Comparison of ENCODE assay signal across 10 mouse cellular contexts in the genomic region with DNA sequence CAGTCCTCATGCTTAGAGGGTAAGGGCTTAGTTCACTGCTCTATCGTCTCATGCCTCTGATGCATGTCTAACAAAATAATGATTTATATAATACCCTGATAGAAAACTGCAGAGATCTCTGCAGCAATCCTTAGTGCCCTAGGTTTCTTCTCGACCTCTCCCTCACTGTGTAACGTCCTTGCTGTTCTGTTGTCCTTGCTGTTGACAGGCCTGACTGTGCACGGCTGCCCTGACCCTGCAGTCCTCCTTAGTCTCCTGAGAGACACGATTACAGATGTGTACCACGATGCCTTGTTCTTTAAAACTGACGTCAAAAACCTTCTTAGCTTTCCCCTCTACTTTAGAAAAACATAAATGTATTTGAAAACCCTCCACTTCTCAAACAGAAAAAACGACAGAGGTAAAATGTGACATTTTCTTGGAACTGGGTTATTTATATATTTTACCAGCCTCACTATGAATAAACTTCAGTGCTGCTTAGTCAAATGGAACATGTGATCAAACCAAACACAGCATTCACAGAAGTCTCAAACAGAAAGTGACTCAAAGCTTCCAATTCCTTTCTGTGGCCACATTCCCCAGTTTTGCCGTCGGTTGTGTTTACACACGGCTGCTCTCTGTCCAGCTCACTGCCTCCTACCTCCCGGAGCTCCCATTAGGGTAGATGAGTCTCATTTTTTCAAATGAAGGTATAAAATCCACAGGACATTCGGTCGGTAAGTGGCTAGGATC. TPM values are rescaled to one million over a fixed set of nuclear protein-coding genes. Genes with fewer than 3 reads are reported as not detected.
A peak's percentile ranks its signal among the peaks of the same experiment; 100 is the strongest.
DNase-seq lines count a peak whose midpoint lies in the region; ATAC-seq and TF ChIP-seq lines count a peak whose summit lies in the region.
"Had no signal": no experiment of that assay in that cellular context is flagged by ENCODE, and none has a peak within 500 bp of the region (broad histone marks: within the 10 kb centered on the region; RNA-seq: fewer than 3 reads in every experiment).

No protein-coding gene starts in this region.

- H3K36me3 ChIP-seq in heart, embryonic 13.5 days: peaks cover 42% of the 10 kb centered on the region
- H3K36me3 ChIP-seq in midbrain, embryonic 10.5 days: peaks cover 47% of the 10 kb centered on the region
- H3K36me3 ChIP-seq in midbrain, embryonic 14.5 days (ENCODE audit: control insufficient read depth, insufficient read depth, low read length): peaks cover 21% of the 10 kb centered on the region
- H3K36me3 ChIP-seq in limb, embryonic 14.5 days (ENCODE audit: control insufficient read depth, insufficient read depth, low read length): peaks cover 11% of the 10 kb centered on the region

- H3K4me1 ChIP-seq in heart, embryonic 13.5 days: peaks cover 35% of the 10 kb centered on the region
- H3K4me1 ChIP-seq in midbrain, embryonic 10.5 days: peaks cover 25% of the 10 kb centered on the region
- no peaks in the 10 kb centered on the region for H3K4me1 ChIP-seq in midbrain, embryonic 14.5 days (ENCODE audit: control insufficient read depth, insufficient read depth, low read length)
- no peaks in the 10 kb centered on the region for H3K4me1 ChIP-seq in limb, embryonic 14.5 days (ENCODE audit: control insufficient read depth, insufficient read depth, low read length)
- H3K4me1 ChIP-seq: forebrain, embryonic 15.5 days had no signal

- no peak overlapping the region for H3K4me3 ChIP-seq in heart, embryonic 13.5 days
- no peak overlapping the region for H3K4me3 ChIP-seq in midbrain, embryonic 10.5 days
- H3K4me3 ChIP-seq in midbrain, embryonic 14.5 days (replicated peaks; ENCODE audit: low read depth, low read length): no peak overlapping the region
- no peak overlapping the region for H3K4me3 ChIP-seq in limb, embryonic 14.5 days (replicated peaks; ENCODE audit: low read length)
- H3K4me3 ChIP-seq: forebrain, embryonic 15.5 days had no signal

- H3K27me3 ChIP-seq in heart, embryonic 13.5 days (replicated peaks): no peaks in the 10 kb centered on the region
- H3K27me3 ChIP-seq in midbrain, embryonic 10.5 days (ENCODE audit: low read depth, poor library complexity, severe bottlenecking): no peaks in the 10 kb centered on the region
- H3K27me3 ChIP-seq in midbrain, embryonic 14.5 days (ENCODE audit: control insufficient read depth, insufficient read depth, low read length): no peaks in the 10 kb centered on the region
- no peaks in the 10 kb centered on the region for H3K27me3 ChIP-seq in limb, embryonic 14.5 days (ENCODE audit: control insufficient read depth, insufficient read depth, low read length)
- H3K27me3 ChIP-seq: forebrain, embryonic 15.5 days had no signal

- DNase-seq in heart, postnatal 14 days: no peak
- no peak for DNase-seq in midbrain, embryonic 10.5 days (ENCODE audit: low spot score)
- no peak for DNase-seq in midbrain, embryonic 14.5 days
- no peak for DNase-seq in limb, embryonic 14.5 days (ENCODE audit: low spot score)
- DNase-seq in yolk sac, embryonic 10.5 days (ENCODE audit: low spot score): peak; percentile 60
- DNase-seq in gastrocnemius, postnatal 10 days: no peak
- DNase-seq: cerebellum, adult 11-12 months had no signal

- 48% methylated on average over 14 of the region's 14 CpGs for WGBS in heart, embryonic 13.5 days
- WGBS in midbrain, embryonic 10.5 days: 77% methylated on average over 14 of the region's 14 CpGs
- WGBS in midbrain, embryonic 14.5 days: 75% methylated on average over 14 of the region's 14 CpGs
- 72% methylated on average over 14 of the region's 14 CpGs for WGBS in limb, embryonic 14.5 days

- H3K9ac ChIP-seq in heart, embryonic 13.5 days: no peak overlapping the region; the same call in 1 of the 2 replicates
- no peak overlapping the region for H3K9ac ChIP-seq in midbrain, embryonic 14.5 days (replicated peaks; ENCODE audit: low read length)
- H3K9ac ChIP-seq in limb, embryonic 14.5 days (ENCODE audit: low read depth, low read length, severe bottlenecking): no peak overlapping the region
- H3K9ac ChIP-seq: forebrain, embryonic 15.5 days had no signal

- H3K4me2 ChIP-seq in heart, embryonic 13.5 days: peak overlapping the region; percentile 23; the same call in 1 of the 2 replicates
- H3K4me2 ChIP-seq in midbrain, embryonic 14.5 days (ENCODE audit: low read length): no peak overlapping the region
- no peak overlapping the region for H3K4me2 ChIP-seq in limb, embryonic 14.5 days (replicated peaks; ENCODE audit: low read depth, low read length, severe bottlenecking)
- H3K4me2 ChIP-seq: forebrain, embryonic 15.5 days had no signal

- no peak for ATAC-seq in heart, embryonic 13.5 days (ENCODE audit: extremely low read depth, insufficient number of reproducible peaks, low FRiP score, low TSS enrichment)
- ATAC-seq in midbrain, embryonic 14.5 days (ENCODE audit: low FRiP score, low TSS enrichment): no peak
- no peak for ATAC-seq in limb, embryonic 14.5 days (ENCODE audit: low FRiP score, low read depth)
- ATAC-seq in erythroid progenitor cell, adult 5-6 weeks (replicated peaks; ENCODE audit: low FRiP score, poor library complexity, severe bottlenecking): no peak
- ATAC-seq: forebrain, embryonic 15.5 days had no signal

- peak overlapping the region; percentile 46 for H3K27ac ChIP-seq in heart, embryonic 13.5 days (replicated peaks)
- H3K27ac ChIP-seq in midbrain, embryonic 10.5 days (replicated peaks): 0 out of 2 replicates have a peak overlapping the region, but pooled peaks have one; percentile 2
- no peak overlapping the region for H3K27ac ChIP-seq in midbrain, embryonic 14.5 days (replicated peaks; ENCODE audit: low read depth, low read length)
- peak overlapping the region; percentile 34; the same call in 1 of the 2 replicates for H3K27ac ChIP-seq in limb, embryonic 14.5 days (replicated peaks; ENCODE audit: low read depth, low read length)
- H3K27ac ChIP-seq: forebrain, embryonic 15.5 days had no signal

- no peaks in the 10 kb centered on the region for H3K9me3 ChIP-seq in heart, embryonic 13.5 days
- H3K9me3 ChIP-seq in midbrain, embryonic 10.5 days (replicated peaks): no peaks in the 10 kb centered on the region
- H3K9me3 ChIP-seq in midbrain, embryonic 14.5 days (ENCODE audit: control insufficient read depth, low read length): no peaks in the 10 kb centered on the region
- no peaks in the 10 kb centered on the region for H3K9me3 ChIP-seq in limb, embryonic 14.5 days (ENCODE audit: control insufficient read depth, low read length)
- H3K9me3 ChIP-seq: forebrain, embryonic 15.5 days had no signal

- intact Hi-C loops in heart, postnatal 14 days (cut with DNase I): no loop called here

- no peak for TF ChIP-seq POLR2A in limb, embryonic 14.5 days (IDR thresholded peaks at IDR 0.05; ENCODE audit: borderline replicate concordance, extremely low read depth, insufficient read depth, insufficient read length)

RNA-seq across cellular contexts. Expression of a gene that starts 11.4 kb away (rescaled TPM):
- 87.4 and 94.7 TPM in 2 replicates for polyA plus RNA-seq in heart, embryonic 13.5 days (2015; fragmentation: Nextera tagmentation; extraction: Ambion mirVana)
- total RNA-seq in heart, postnatal 14 days (2021): 10 to 100 TPM; 68.2 to 69.8 TPM
- polyA plus RNA-seq in midbrain, embryonic 10.5 days (2016; fragmentation: Nextera tagmentation; extraction: Ambion mirVana): 83.0 and 92.7 TPM in 2 replicates
- polyA plus RNA-seq in midbrain, embryonic 14.5 days (2014; fragmentation: Nextera tagmentation; extraction: Ambion mirVana): 53.1 and 71.4 TPM in 2 replicates
- 91.8 and 103 TPM in 2 replicates for polyA plus RNA-seq in limb, embryonic 14.5 days (2012; rRNA removed)
- polyA plus RNA-seq in limb, embryonic 14.5 days (2014; fragmentation: Nextera tagmentation; extraction: Ambion mirVana): 158 and 175 TPM in 2 replicates
- total RNA-seq in gastrocnemius, postnatal 10 days (2021): 10 to 100 TPM; 29.0 to 32.7 TPM
- 10.9 and 16.9 TPM in 2 replicates for total RNA-seq in erythroid progenitor cell, adult 5-6 weeks (2015; ENCODE audit: low replicate concordance)
- total RNA-seq in erythroid progenitor cell, adult 5-6 weeks (2017; ENCODE audit: low replicate concordance): 10.5 and 13.8 TPM in 2 replicates

RNA-seq across cellular contexts. Expression of a gene that starts 54.0 kb away (rescaled TPM):
- 43.9 and 46.6 TPM in 2 replicates for polyA plus RNA-seq in heart, embryonic 13.5 days (2015; fragmentation: Nextera tagmentation; extraction: Ambion mirVana)
- 10 to 100 TPM; 38.1 to 38.9 TPM for total RNA-seq in heart, postnatal 14 days (2021)
- 49.3 and 51.6 TPM in 2 replicates for polyA plus RNA-seq in midbrain, embryonic 10.5 days (2016; fragmentation: Nextera tagmentation; extraction: Ambion mirVana)
- 38.5 and 54.0 TPM in 2 replicates for polyA plus RNA-seq in midbrain, embryonic 14.5 days (2014; fragmentation: Nextera tagmentation; extraction: Ambion mirVana)
- polyA plus RNA-seq in limb, embryonic 14.5 days (2012; rRNA removed): 39.9 and 44.2 TPM in 2 replicates
- 132 and 137 TPM in 2 replicates for polyA plus RNA-seq in limb, embryonic 14.5 days (2014; fragmentation: Nextera tagmentation; extraction: Ambion mirVana)
- 10 to 100 TPM; 22.2 to 25.2 TPM for total RNA-seq in gastrocnemius, postnatal 10 days (2021)
- total RNA-seq in erythroid progenitor cell, adult 5-6 weeks (2015; ENCODE audit: low replicate concordance): 18.9 and 22.7 TPM in 2 replicates
- total RNA-seq in erythroid progenitor cell, adult 5-6 weeks (2017; ENCODE audit: low replicate concordance): 40.8 and 45.1 TPM in 2 replicates
